Mouse (Mus musculus) embryonic fibroblast, embryonic 13.5 days (primary cell): ENCODE measurements around the gene Tspyl3.

Experiments
- CTCF ChIP-seq: IDR thresholded peaks from 2 replicates; pipeline ENCODE4 v1.5.1; 2011; ENCODE audit warnings: mild to moderate bottlenecking, control low read depth, low read length, moderate library complexity, borderline replicate concordance; ENCODE audit not compliant: insufficient read depth
- POLR2A ChIP-seq: IDR thresholded peaks from 2 replicates; pipeline ENCODE4 v1.6.1; 2011; ENCODE audit warnings: low read depth, mild to moderate bottlenecking, control low read depth, low read length, moderate library complexity

DNA sequence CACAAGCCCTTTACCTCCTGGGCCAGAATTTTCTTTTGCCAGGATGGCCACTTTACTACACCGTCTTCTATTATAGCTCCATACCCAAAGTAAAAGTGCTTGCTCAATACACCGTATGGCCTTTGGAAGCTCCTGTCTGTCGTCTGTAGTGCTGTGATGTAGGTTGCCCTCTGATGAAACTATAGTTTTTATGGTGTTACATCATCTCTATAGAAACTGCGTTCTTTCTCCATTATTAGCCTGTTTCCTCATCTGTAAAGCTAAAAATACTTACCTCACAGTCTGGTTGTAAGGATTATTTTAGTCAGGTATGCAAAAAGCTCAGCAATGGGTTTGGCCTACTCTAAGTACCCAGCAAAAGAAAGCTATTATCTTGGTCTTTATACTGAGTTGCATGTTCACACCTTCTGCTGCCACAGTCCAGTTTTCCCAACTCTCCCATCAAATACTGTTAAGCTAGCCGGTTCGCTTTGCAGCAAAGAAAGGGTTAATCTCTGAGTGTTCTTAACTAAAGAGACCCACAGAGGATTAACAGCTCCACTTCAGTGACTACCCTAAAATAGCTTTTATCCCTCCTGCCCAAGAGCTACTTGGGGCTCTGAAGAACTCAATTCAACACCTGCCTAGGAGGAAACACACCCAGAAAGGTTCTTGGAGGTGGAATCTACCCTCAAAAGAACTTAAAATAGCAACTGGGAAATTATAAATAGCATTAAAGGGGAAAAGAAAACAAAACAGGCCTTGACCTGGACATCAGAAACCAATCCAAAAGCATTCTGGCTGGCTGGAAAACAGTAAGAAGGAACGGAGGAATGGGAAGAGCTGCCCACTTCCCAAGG is 14.0 kb upstream of the Tspyl3 start:
- TF ChIP-seq CTCF (no peak), POLR2A (no peak)
